Mouse (Mus musculus) olfactory bulb, adult 2 months (tissue): ENCODE results near the gene Cald1. TPM values are rescaled to one million over a fixed set of nuclear protein-coding genes. Genes with fewer than 3 reads are reported as not detected.

ENCODE experiments used
- H3K27ac ChIP-seq: fragments of 200-500 bp; 2 replicates; pipeline ENCODE4 v1.5.1; 2012; ENCODE audit warnings: low read depth, low read length; ENCODE audit not compliant: insufficient read depth
- H3K4me1 ChIP-seq: fragments of 200-500 bp; 2 replicates; pipeline ENCODE4 v1.6.1; 2012; ENCODE audit warnings: low read length; ENCODE audit not compliant: control insufficient read depth, insufficient read depth
- H3K4me3 ChIP-seq: fragments of 200-500 bp; 2 replicates; pipeline ENCODE4 v1.5.1; 2012; ENCODE audit warnings: mild to moderate bottlenecking, low read depth, low read length, moderate library complexity; ENCODE audit not compliant: insufficient read depth
- CTCF ChIP-seq: fragments of 200-500 bp; IDR thresholded peaks from 2 replicates; pipeline ENCODE4 v1.5.1; 2012; ENCODE audit warnings: low read depth, mild to moderate bottlenecking, low read length, moderate library complexity; ENCODE audit not compliant: insufficient read depth
- POLR2A ChIP-seq: fragments of 200-500 bp; IDR thresholded peaks from 2 replicates; pipeline ENCODE4 v1.6.1; 2012; ENCODE audit warnings: mild to moderate bottlenecking, low read depth, low read length, moderate library complexity; ENCODE audit not compliant: insufficient read depth
- WGBS: fragments of 180-500 bp; shearing (Covaris S2); methylation state at CpG from one replicate; pipeline ENCODE4 v1.1.7; 2018; 5-methylcytosine and 5-hydroxymethylcytosine counted together
- polyA plus RNA-seq: library from polyadenylated mRNA; stranded (reverse); fragments of >200 nt; gene quantifications from 2 replicates; pipeline ENCODE4 v1.2.4, GENCODE M21; 2012; ENCODE audit warnings: low replicate concordance; ENCODE audit not compliant: missing spikeins, insufficient read depth, insufficient read length

The Cald1 gene
- polyA plus RNA-seq, 1 experiment = not detected

GRCm38 (mm10) chr6:34608603-34609002 lies 10.3 kb downstream of the Cald1 start:
- Histone ChIP-seq H3K4me1 (no peaks in the 10 kb centered on the region), H3K4me3 (no peak overlapping the region), H3K27ac (no peak overlapping the region)
- 91% methylated on average over 3 of the region's 3 CpGs for WGBS
- no peak for TF ChIP-seq CTCF
- TF ChIP-seq POLR2A = no peak

- no peak overlapping the region for H3K4me3 ChIP-seq
- TF ChIP-seq POLR2A = no peak
- no peak overlapping the region for H3K27ac ChIP-seq
- 56% methylated on average over 24 of the region's 24 CpGs for whole genome bisulfite sequencing
- no peaks in the 10 kb centered on the region for H3K4me1 ChIP-seq
Observed at GRCm38 (mm10) chr6:34609892-34610829, 11.9 kb downstream of the Cald1 start.

- 95% methylated on average over 5 of the region's 5 CpGs for WGBS
- Histone ChIP-seq H3K4me1 (no peaks in the 10 kb centered on the region), H3K27ac (no peak overlapping the region), H3K4me3 (no peak overlapping the region)
- TF ChIP-seq CTCF (no peak), POLR2A (no peak)
Observed at GRCm38 (mm10) chr6:34613122-34613521, 14.8 kb downstream of the Cald1 start.

GRCm38 (mm10) chr6:34615419-34615818 lies 17.1 kb downstream of the Cald1 start:
- no peak overlapping the region for H3K27ac ChIP-seq
- 95% methylated on average over 3 of the region's 3 CpGs for WGBS
- no peak for TF ChIP-seq POLR2A
- TF ChIP-seq CTCF = no peak

GRCm38 (mm10) chr6:34619494-34619893 lies 21.2 kb downstream of the Cald1 start:
- TF ChIP-seq POLR2A = no peak
- no peak for TF ChIP-seq CTCF
- H3K27ac ChIP-seq = no peak overlapping the region
- no peak overlapping the region for H3K4me3 ChIP-seq
- H3K4me1 ChIP-seq = no peaks in the 10 kb centered on the region
- WGBS = 85% methylated on average over 2 of the region's 2 CpGs

More at GRCm38 (mm10) chr6:34615419-34615818, 17.1 kb downstream of the Cald1 start:
- H3K4me3 ChIP-seq = no peak overlapping the region
- no peaks in the 10 kb centered on the region for H3K4me1 ChIP-seq

GRCm38 (mm10) chr6:34620242-34620641 lies 21.9 kb downstream of the Cald1 start:
- Histone ChIP-seq H3K4me3 (no peak overlapping the region), H3K27ac (no peak overlapping the region), H3K4me1 (no peaks in the 10 kb centered on the region)
- 75% methylated on average over 1 of the region's 1 CpGs for WGBS
- no peak for TF ChIP-seq CTCF
- TF ChIP-seq POLR2A = no peak

GRCm38 (mm10) chr6:34622865-34623264 lies 24.6 kb downstream of the Cald1 start:
- no peak for TF ChIP-seq POLR2A
- no peak overlapping the region for H3K27ac ChIP-seq
- WGBS = 76% methylated on average over 6 of the region's 6 CpGs

GRCm38 (mm10) chr6:34623290-34623689 lies 25.0 kb downstream of the Cald1 start:
- H3K27ac ChIP-seq = no peak overlapping the region
- no peak overlapping the region for H3K4me3 ChIP-seq
- TF ChIP-seq POLR2A = no peak
- TF ChIP-seq CTCF = no peak
- H3K4me1 ChIP-seq = no peaks in the 10 kb centered on the region
- WGBS = 55% methylated on average over 7 of the region's 7 CpGs

More at GRCm38 (mm10) chr6:34622865-34623264, 24.6 kb downstream of the Cald1 start:
- Histone ChIP-seq H3K4me1 (no peaks in the 10 kb centered on the region), H3K4me3 (no peak overlapping the region)

- TF ChIP-seq POLR2A = no peak
- no peak for TF ChIP-seq CTCF
- WGBS = 80% methylated on average over 3 of the region's 3 CpGs
- H3K4me3 ChIP-seq = no peak overlapping the region
- H3K4me1 ChIP-seq = no peaks in the 10 kb centered on the region
- no peak overlapping the region for H3K27ac ChIP-seq
Observed at GRCm38 (mm10) chr6:34624536-34624935, 26.2 kb downstream of the Cald1 start.
